Mouse (Mus musculus): ENCODE measurements around the gene Mapk11. TPM values are rescaled to one million over a fixed set of nuclear protein-coding genes. Genes with fewer than 3 reads are reported as not detected.

Mapk11 gene
- polyA plus RNA-seq, 1 experiment from 2014 or later: 13.3 TPM

DNA sequence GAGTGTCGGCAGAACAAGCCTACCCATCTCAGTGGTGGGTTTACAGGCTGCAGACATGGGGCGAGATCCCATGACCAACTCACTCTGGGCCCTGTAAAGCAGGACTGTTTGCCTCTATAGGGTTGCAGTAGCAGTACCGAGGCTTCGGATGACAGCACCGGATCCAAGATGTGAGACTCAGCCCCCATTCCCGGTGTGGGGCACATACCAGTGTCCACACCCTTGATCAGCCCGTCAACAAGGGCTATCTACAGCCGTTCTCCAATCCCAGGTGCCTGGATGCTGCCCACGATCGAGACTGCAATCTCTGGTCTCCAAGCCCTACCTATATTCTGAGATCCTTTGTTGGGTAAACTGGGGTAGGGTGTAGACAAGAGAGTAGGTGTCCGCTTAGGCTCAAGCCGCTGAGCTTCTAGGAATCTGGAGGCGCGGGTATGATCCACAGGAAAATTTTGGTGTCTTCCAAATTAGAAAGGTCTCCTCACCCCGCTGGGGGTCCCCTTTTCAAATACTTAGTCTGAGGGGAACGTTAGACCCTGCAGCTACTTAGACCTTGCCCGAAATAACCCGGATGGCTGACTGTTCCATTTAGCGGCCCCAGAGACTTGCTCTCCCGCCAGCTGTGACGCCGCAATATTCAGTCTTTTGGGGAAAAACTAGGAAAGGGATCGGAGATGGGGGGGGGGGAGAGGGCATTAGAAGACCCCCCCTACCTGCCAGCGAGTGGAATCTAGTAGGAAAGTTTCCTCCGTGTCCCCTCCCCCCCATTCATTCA, 745 bp downstream of the Mapk11 start:
- 6% methylated on average over 25 of the region's 25 CpGs for WGBS
- no peaks in the 10 kb centered on the region for H3K9me3 ChIP-seq (ENCODE audit: low read depth, low read length)
- H3K27me3 ChIP-seq (ENCODE audit: insufficient read depth, low read length): peaks cover 53% of the 10 kb centered on the region
- H3K4me2 ChIP-seq: peak overlapping the region; percentile 76
- peaks cover 7% of the 10 kb centered on the region for H3K4me1 ChIP-seq (ENCODE audit: insufficient read depth)
- DNase-seq: peak; percentile 44
- 0 out of 2 replicates have a peak, but pooled peaks cover 3% of the 10 kb centered on the region for H3K36me3 ChIP-seq (ENCODE audit: insufficient read depth)
- ATAC-seq (ENCODE audit: insufficient read depth): peak; percentile 12; the same call in 1 of the 2 replicates
- peak overlapping the region; percentile 55 for H3K4me3 ChIP-seq (ENCODE audit: low read depth, low read length)
- H3K9ac ChIP-seq: peak overlapping the region; percentile 62
- H3K27ac ChIP-seq (ENCODE audit: low read depth): no peak overlapping the region
- no peak for TF ChIP-seq CTCF (IDR thresholded peaks at IDR 0.05; ENCODE audit: low read depth)

DNA sequence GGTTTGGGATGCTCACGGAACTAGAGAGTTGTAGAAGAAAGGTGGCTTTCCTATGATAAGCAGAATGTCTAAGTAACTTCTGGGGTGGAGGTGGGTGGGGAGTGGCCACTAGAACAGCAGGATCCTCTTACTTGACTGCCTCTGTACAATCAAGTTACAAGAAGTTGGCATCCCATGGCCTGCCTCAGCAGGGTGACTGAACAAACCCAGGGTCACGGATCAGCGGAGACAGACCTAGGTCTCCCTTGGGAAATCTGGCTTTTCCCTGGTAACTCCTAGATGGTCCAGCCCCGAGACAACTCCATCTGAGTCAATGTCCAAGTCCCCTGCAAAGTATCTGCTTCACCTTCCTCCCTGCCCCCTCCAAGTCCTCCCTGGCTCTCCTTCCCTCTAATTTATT, 1.5 kb downstream of the Mapk11 start:
- H3K4me2 ChIP-seq: peak overlapping the region; percentile 76; the same call in 1 of the 2 replicates
- H3K27ac ChIP-seq (ENCODE audit: low read depth): no peak overlapping the region
- H3K27me3 ChIP-seq (ENCODE audit: insufficient read depth, low read length): peaks cover 53% of the 10 kb centered on the region
- peaks cover 7% of the 10 kb centered on the region for H3K4me1 ChIP-seq (ENCODE audit: insufficient read depth)
- no peak overlapping the region for H3K9ac ChIP-seq
- ATAC-seq (ENCODE audit: insufficient read depth): no peak
- no peaks in the 10 kb centered on the region for H3K36me3 ChIP-seq (ENCODE audit: insufficient read depth)
- WGBS: 55% methylated on average over 4 of the region's 4 CpGs
- no peak for TF ChIP-seq CTCF (IDR thresholded peaks at IDR 0.05; ENCODE audit: low read depth)
- DNase-seq: no peak
- H3K4me3 ChIP-seq (ENCODE audit: low read depth, low read length): no peak overlapping the region
- no peaks in the 10 kb centered on the region for H3K9me3 ChIP-seq (ENCODE audit: low read depth, low read length)

DNA sequence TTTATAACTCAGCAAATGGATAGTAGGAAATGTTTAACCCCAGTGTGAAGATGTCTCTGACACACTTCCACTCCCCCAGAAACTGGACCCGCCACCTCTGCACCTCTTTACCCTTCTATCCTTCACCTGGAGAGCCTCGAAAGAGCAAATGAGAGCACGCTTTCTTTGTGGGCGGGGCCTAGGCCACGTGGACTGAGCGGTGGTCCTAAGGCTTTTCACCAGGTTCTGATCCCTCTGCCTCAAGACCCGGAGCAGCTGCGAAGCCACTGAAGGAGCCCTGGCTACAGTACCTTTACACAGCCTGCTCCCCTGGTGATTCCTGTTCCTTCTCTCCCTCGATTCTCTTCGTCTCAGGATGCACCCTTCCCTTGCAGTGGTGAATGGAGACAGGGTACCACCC, 2.0 kb downstream of the Mapk11 start:
- peaks cover 7% of the 10 kb centered on the region for H3K4me1 ChIP-seq (ENCODE audit: insufficient read depth)
- peaks cover 53% of the 10 kb centered on the region for H3K27me3 ChIP-seq (ENCODE audit: insufficient read depth, low read length)
- H3K9me3 ChIP-seq (ENCODE audit: low read depth, low read length): no peaks in the 10 kb centered on the region
- no peak overlapping the region for H3K27ac ChIP-seq (ENCODE audit: low read depth)
- H3K36me3 ChIP-seq (ENCODE audit: insufficient read depth): no peaks in the 10 kb centered on the region
- no peak for ATAC-seq (ENCODE audit: insufficient read depth)
- 21% methylated on average over 10 of the region's 10 CpGs for WGBS
- peak overlapping the region; percentile 25; the same call in 1 of the 2 replicates for H3K4me3 ChIP-seq (ENCODE audit: low read depth, low read length)
- H3K4me2 ChIP-seq: peak overlapping the region; percentile 58
- DNase-seq: no peak
- TF ChIP-seq CTCF (IDR thresholded peaks at IDR 0.05; ENCODE audit: low read depth): no peak
- H3K9ac ChIP-seq: no peak overlapping the region

DNA sequence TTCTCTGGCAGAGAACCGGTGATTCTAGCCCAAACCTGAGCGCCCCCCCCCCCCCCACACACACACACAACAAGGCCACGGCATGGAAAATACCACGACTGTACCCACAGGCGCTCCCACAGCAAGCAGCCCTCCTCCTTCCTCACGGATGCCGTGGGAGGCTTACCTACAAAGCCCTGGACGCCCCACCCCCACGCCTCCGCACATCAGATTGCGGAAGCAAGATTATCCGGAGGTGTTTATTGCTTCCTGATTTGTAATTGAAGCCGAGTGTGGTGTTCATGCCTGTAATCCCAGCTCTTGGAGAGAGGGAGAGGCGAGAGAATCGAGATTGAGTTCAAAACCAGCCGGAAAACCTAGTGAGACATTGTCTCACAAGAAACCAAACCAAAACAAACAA, 2.4 kb downstream of the Mapk11 start:
- 10% methylated on average over 15 of the region's 16 CpGs for WGBS
- H3K9me3 ChIP-seq (ENCODE audit: low read depth, low read length): no peaks in the 10 kb centered on the region
- DNase-seq (no peak), ATAC-seq (ENCODE audit: insufficient read depth) (no peak)
- H3K4me1 ChIP-seq (ENCODE audit: insufficient read depth): peaks cover 7% of the 10 kb centered on the region
- H3K9ac ChIP-seq: no peak overlapping the region
- TF ChIP-seq CTCF (IDR thresholded peaks at IDR 0.05; ENCODE audit: low read depth): no peak
- H3K27ac ChIP-seq (ENCODE audit: low read depth): no peak overlapping the region
- H3K4me3 ChIP-seq (ENCODE audit: low read depth, low read length): peak overlapping the region; percentile 25
- peak overlapping the region; percentile 58 for H3K4me2 ChIP-seq
- no peaks in the 10 kb centered on the region for H3K36me3 ChIP-seq (ENCODE audit: insufficient read depth)
- H3K27me3 ChIP-seq (ENCODE audit: insufficient read depth, low read length): peaks cover 54% of the 10 kb centered on the region

DNA sequence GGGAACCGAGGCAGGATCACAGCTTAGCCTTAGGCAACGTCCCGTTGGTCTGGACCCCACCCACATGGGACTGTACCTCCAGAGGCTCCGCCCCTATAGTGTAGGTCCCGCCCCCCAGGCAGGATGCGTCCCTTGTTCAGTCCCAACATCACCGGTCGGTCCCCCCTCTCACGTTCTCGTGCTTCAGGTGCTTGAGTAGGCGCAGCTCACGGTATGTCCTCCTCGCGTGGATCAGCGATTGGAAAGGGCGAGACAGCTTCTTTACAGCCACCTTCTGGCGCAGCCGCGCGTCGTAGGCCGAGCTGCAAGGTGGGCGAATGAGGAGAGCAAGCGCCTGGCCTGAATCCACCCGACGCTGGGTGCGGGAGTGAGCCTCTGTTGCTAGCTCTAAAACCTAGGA, 2.9 kb downstream of the Mapk11 start:
- Histone ChIP-seq H3K9ac (no peak overlapping the region), H3K4me1 (ENCODE audit: insufficient read depth) (peaks cover 7% of the 10 kb centered on the region), H3K27ac (ENCODE audit: low read depth) (no peak overlapping the region), H3K27me3 (ENCODE audit: insufficient read depth, low read length) (peaks cover 59% of the 10 kb centered on the region), H3K9me3 (ENCODE audit: low read depth, low read length) (no peaks in the 10 kb centered on the region), H3K4me3 (ENCODE audit: low read depth, low read length) (peak overlapping the region; percentile 25), H3K4me2 (peak overlapping the region; percentile 58), H3K36me3 (ENCODE audit: insufficient read depth) (no peaks in the 10 kb centered on the region)
- DNase-seq: peak; percentile 66
- no peak for TF ChIP-seq CTCF (IDR thresholded peaks at IDR 0.05; ENCODE audit: low read depth)
- ATAC-seq (ENCODE audit: insufficient read depth): 0 out of 2 replicates have a peak, but pooled peaks have one; percentile 20
- WGBS: 2% methylated on average over 27 of the region's 27 CpGs

DNA sequence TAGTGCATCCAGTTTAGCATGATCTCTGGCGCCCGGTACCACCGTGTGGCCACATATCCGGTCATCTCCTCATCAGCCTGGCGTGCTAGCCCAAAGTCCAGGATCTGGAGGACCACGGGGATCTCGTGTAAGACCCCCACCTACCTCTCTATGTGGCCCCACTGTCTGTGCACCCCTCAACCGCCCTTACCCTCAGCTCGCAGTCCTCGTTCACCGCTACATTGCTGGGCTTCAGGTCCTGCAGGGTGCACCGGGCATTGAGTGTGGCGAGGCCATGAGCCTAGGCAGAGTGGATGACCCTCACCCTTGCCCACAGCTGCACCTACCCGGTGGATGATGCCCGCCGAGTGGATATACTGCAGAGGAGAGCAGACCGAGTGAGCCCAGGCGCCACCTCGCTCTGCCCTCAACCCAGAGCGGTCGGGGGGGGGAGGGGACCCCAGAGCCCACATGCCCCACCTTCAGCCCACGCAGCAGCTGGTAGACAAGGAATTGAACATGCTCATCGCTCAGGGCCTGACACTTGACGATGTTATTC, 3.5 kb downstream of the Mapk11 start:
- Histone ChIP-seq H3K4me2 (peak overlapping the region; percentile 58; the same call in 1 of the 2 replicates), H3K4me3 (ENCODE audit: low read depth, low read length) (peak overlapping the region; percentile 25; the same call in 1 of the 2 replicates), H3K9ac (no peak overlapping the region), H3K36me3 (ENCODE audit: insufficient read depth) (no peaks in the 10 kb centered on the region), H3K27me3 (ENCODE audit: insufficient read depth, low read length) (peaks cover 66% of the 10 kb centered on the region), H3K4me1 (ENCODE audit: insufficient read depth) (peaks cover 7% of the 10 kb centered on the region), H3K27ac (ENCODE audit: low read depth) (no peak overlapping the region), H3K9me3 (ENCODE audit: low read depth, low read length) (no peaks in the 10 kb centered on the region)
- 64% methylated on average over 23 of the region's 24 CpGs for WGBS
- DNase-seq (no peak), ATAC-seq (ENCODE audit: insufficient read depth) (0 out of 2 replicates have a peak, but pooled peaks have one; percentile 1)
- TF ChIP-seq CTCF (IDR thresholded peaks at IDR 0.05; ENCODE audit: low read depth): no peak

DNA sequence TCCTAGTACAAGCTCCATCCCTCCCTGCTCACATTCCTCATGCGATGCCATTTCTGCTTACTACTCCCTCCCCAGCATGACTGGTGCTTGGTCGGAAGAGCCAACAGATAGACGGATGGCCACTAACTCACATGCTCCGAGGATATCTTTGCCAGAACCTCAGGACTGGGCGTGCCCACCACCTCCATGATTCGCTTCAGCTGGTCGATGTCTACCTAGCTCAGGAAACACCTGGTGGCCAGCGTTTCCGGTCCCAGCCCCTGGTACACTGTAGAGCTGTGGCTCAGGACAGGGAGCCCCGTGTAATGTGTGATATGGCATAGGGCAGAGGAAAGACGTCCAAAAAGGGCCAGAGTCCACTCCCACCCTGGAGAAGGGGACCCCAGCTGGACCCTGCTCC, 4.5 kb downstream of the Mapk11 start:
- no peak overlapping the region for H3K4me2 ChIP-seq
- no peak overlapping the region for H3K4me3 ChIP-seq (ENCODE audit: low read depth, low read length)
- H3K9ac ChIP-seq: no peak overlapping the region
- H3K36me3 ChIP-seq (ENCODE audit: insufficient read depth): no peaks in the 10 kb centered on the region
- no peak overlapping the region for H3K27ac ChIP-seq (ENCODE audit: low read depth)
- TF ChIP-seq CTCF (IDR thresholded peaks at IDR 0.05; ENCODE audit: low read depth): no peak
- H3K4me1 ChIP-seq (ENCODE audit: insufficient read depth): peaks cover 4% of the 10 kb centered on the region
- ATAC-seq (ENCODE audit: insufficient read depth) (no peak), DNase-seq (no peak)
- no peaks in the 10 kb centered on the region for H3K9me3 ChIP-seq (ENCODE audit: low read depth, low read length)
- 79% methylated on average over 11 of the region's 11 CpGs for WGBS
- peaks cover 74% of the 10 kb centered on the region for H3K27me3 ChIP-seq (ENCODE audit: insufficient read depth, low read length)

Measured in lung, embryonic 14.5 days (tissue).